Mouse (Mus musculus) MEL (cell line): ENCODE results near the gene Marveld3.

Experiments used
- CTCF ChIP-seq, 3 experiments: IDR thresholded peaks in 2 of 3; conservative IDR thresholded peaks in 1 of 3; 2 replicates each; pipeline ENCODE4 v1.5.1; 2011 to 2012; ENCODE audit warnings: low read length in 3 of 3, low read depth in 2 of 3, mild to moderate bottlenecking in 2 of 3, improper control_type of control experiment in 1 of 3, inconsistent platforms in 1 of 3, mixed read lengths in 1 of 3, moderate library complexity in 1 of 3; ENCODE audit not compliant: control insufficient read depth in 1 of 3, insufficient read depth in 1 of 3, poor library complexity in 1 of 3, severe bottlenecking in 1 of 3
- EP300 ChIP-seq, 2 experiments: IDR thresholded peaks; 2 replicates each; pipeline ENCODE4 v1.6.1; 2011; ENCODE audit warnings: improper control_type of control experiment in 2 of 2, low read length in 2 of 2, low read depth in 1 of 2, mild to moderate bottlenecking in 1 of 2
- MAX ChIP-seq: IDR thresholded peaks from 2 replicates; pipeline ENCODE4 v1.6.1; 2011; ENCODE audit warnings: low read length, improper control_type of control experiment
- TAL1 ChIP-seq: IDR thresholded peaks from 2 replicates; pipeline ENCODE4 v1.6.1; 2012; ENCODE audit warnings: mild to moderate bottlenecking, inconsistent platforms, low read length, moderate library complexity, mixed read lengths

DNA sequence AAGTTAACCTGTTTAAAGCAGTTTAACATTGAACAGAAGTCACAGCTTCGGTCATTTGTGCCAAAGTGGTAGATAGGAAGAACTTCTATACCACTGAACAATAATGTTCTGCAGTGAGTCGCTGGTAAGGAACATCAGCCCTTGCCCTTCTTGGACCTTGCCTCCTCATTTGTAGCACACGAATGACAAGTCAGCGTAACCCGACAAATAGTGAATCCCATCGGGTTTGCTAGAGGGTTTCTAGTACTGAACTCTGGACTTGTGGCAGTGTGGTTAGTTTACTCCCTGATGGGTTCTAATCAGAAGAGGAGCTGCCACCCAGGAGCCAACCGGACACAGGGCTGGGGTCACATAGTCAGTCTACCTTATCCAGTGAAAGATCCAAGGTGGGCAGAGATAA is 15.7 kb downstream of the Marveld3 start:
- TF ChIP-seq TAL1 = no peak
- TF ChIP-seq MAX = no peak
- TF ChIP-seq CTCF (IDR thresholded peaks at IDR 0.05 in 2 of 3, conservative IDR thresholded peaks at IDR 0.05 in 1 of 3; ENCODE audit: control insufficient read depth in 1 of 3, insufficient read depth in 1 of 3, low read depth in 2 of 3, low read length in 3 of 3, poor library complexity in 1 of 3, severe bottlenecking in 1 of 3) = no peak
- no peak for TF ChIP-seq EP300 (IDR thresholded peaks at IDR 0.05; ENCODE audit: low read depth in 1 of 2, low read length in 2 of 2)
